Mouse (Mus musculus): ENCODE data around the gene Rexo4. TPM values are rescaled to one million over a fixed set of nuclear protein-coding genes. Genes with fewer than 3 reads are reported as not detected.
A peak's percentile ranks its signal among the peaks of the same experiment; 100 is the strongest.

Gene Rexo4
- 50.6 and 51.9 TPM in 2 replicates for polyA plus RNA-seq (2014; fragmentation: Nextera tagmentation; extraction: Ambion mirVana)

- H3K27me3 ChIP-seq (ENCODE audit: control insufficient read depth, insufficient read depth, low read length), result no peaks in the 10 kb centered on the region
- DNase-seq (ENCODE audit: low spot score) (peak; percentile 96), ATAC-seq (replicated peaks; ENCODE audit: insufficient number of reproducible peaks, low FRiP score, low TSS enrichment, low read depth) (peak; percentile 94)
- H3K4me2 ChIP-seq (ENCODE audit: low read depth, low read length), result peak within 1 kb of the TSS; percentile 53
- no peaks in the 10 kb centered on the region; the same call in 1 of the 2 replicates for H3K4me1 ChIP-seq (ENCODE audit: control insufficient read depth, insufficient read depth, low read length)
- no peaks in the 10 kb centered on the region; the same call in 1 of the 2 replicates for H3K36me3 ChIP-seq (replicated peaks; ENCODE audit: control insufficient read depth, insufficient read depth, low read depth, low read length)
- H3K9me3 ChIP-seq (replicated peaks; ENCODE audit: control insufficient read depth, low read length), result no peaks in the 10 kb centered on the region
- peak within 1 kb of the TSS; percentile 98 for H3K27ac ChIP-seq (replicated peaks; ENCODE audit: low read depth, low read length)
- H3K9ac ChIP-seq (replicated peaks; ENCODE audit: low read length), result peak within 1 kb of the TSS; percentile 88
- WGBS, result under 1% methylated on average over 50 of the region's 50 CpGs
- peak within 1 kb of the TSS; percentile 80 for H3K4me3 ChIP-seq (ENCODE audit: low read depth, low read length)
Measured at GRCm38 (mm10) chr2:26963923-26964723, at the start of gene Rexo4. Gene Rexo4, minus strand, starts transcription at chr2:26964386.

GRCm38 (mm10) chr2:27009714-27010244 lies 45.6 kb upstream of the Rexo4 start, which contains the start of gene Cacfd1:
Gene Cacfd1, plus strand, starts transcription at chr2:27009926.
- peak; percentile 93 for DNase-seq (ENCODE audit: low spot score)

GRCm38 (mm10) chr2:27007701-27008100 lies 43.5 kb upstream of the Rexo4 start:
- no peak for ATAC-seq (replicated peaks; ENCODE audit: insufficient number of reproducible peaks, low FRiP score, low TSS enrichment, low read depth)
- WGBS, result 69% methylated on average over 7 of the region's 7 CpGs

More at GRCm38 (mm10) chr2:27009714-27010244, 45.6 kb upstream of the Rexo4 start, which contains the start of gene Cacfd1:
- Histone ChIP-seq H3K27me3 (ENCODE audit: control insufficient read depth, insufficient read depth, low read length) (no peaks in the 10 kb centered on the region), H3K4me3 (ENCODE audit: low read depth, low read length) (peak within 1 kb of the TSS; percentile 81), H3K27ac (replicated peaks; ENCODE audit: low read depth, low read length) (peak within 1 kb of the TSS; percentile 62; the same call in 1 of the 2 replicates), H3K9me3 (replicated peaks; ENCODE audit: control insufficient read depth, low read length) (no peaks in the 10 kb centered on the region), H3K9ac (replicated peaks; ENCODE audit: low read length) (peak within 1 kb of the TSS; percentile 94), H3K4me1 (ENCODE audit: control insufficient read depth, insufficient read depth, low read length) (no peaks in the 10 kb centered on the region), H3K36me3 (replicated peaks; ENCODE audit: control insufficient read depth, insufficient read depth, low read depth, low read length) (no peaks in the 10 kb centered on the region; the same call in 1 of the 2 replicates), H3K4me2 (ENCODE audit: low read depth, low read length) (peak within 1 kb of the TSS; percentile 77)
- whole genome bisulfite sequencing, result under 1% methylated on average over 43 of the region's 43 CpGs
- ATAC-seq (replicated peaks; ENCODE audit: insufficient number of reproducible peaks, low FRiP score, low TSS enrichment, low read depth), result peak; percentile 93

GRCm38 (mm10) chr2:27006255-27006654 lies 42.1 kb upstream of the Rexo4 start:
- 68% methylated on average over 4 of the region's 4 CpGs for WGBS
- no peaks in the 10 kb centered on the region for H3K4me1 ChIP-seq (ENCODE audit: control insufficient read depth, insufficient read depth, low read length)
- ATAC-seq (replicated peaks; ENCODE audit: insufficient number of reproducible peaks, low FRiP score, low TSS enrichment, low read depth) (no peak), DNase-seq (ENCODE audit: low spot score) (no peak)
- no peaks in the 10 kb centered on the region for H3K9me3 ChIP-seq (replicated peaks; ENCODE audit: control insufficient read depth, low read length)
- no peak overlapping the region for H3K4me3 ChIP-seq (ENCODE audit: low read depth, low read length)
- H3K9ac ChIP-seq (replicated peaks; ENCODE audit: low read length), result no peak overlapping the region
- H3K27me3 ChIP-seq (ENCODE audit: control insufficient read depth, insufficient read depth, low read length), result no peaks in the 10 kb centered on the region
- H3K36me3 ChIP-seq (replicated peaks; ENCODE audit: control insufficient read depth, insufficient read depth, low read depth, low read length), result no peaks in the 10 kb centered on the region
- no peak overlapping the region for H3K4me2 ChIP-seq (ENCODE audit: low read depth, low read length)
- no peak overlapping the region for H3K27ac ChIP-seq (replicated peaks; ENCODE audit: low read depth, low read length)

More at GRCm38 (mm10) chr2:27007701-27008100, 43.5 kb upstream of the Rexo4 start:
- no peak for DNase-seq (ENCODE audit: low spot score)
- Histone ChIP-seq H3K4me2 (ENCODE audit: low read depth, low read length) (no peak overlapping the region), H3K27ac (replicated peaks; ENCODE audit: low read depth, low read length) (no peak overlapping the region), H3K36me3 (replicated peaks; ENCODE audit: control insufficient read depth, insufficient read depth, low read depth, low read length) (no peaks in the 10 kb centered on the region), H3K9me3 (replicated peaks; ENCODE audit: control insufficient read depth, low read length) (no peaks in the 10 kb centered on the region), H3K4me3 (ENCODE audit: low read depth, low read length) (no peak overlapping the region), H3K27me3 (ENCODE audit: control insufficient read depth, insufficient read depth, low read length) (no peaks in the 10 kb centered on the region), H3K4me1 (ENCODE audit: control insufficient read depth, insufficient read depth, low read length) (no peaks in the 10 kb centered on the region), H3K9ac (replicated peaks; ENCODE audit: low read length) (no peak overlapping the region)

- no peak overlapping the region for H3K9ac ChIP-seq (replicated peaks; ENCODE audit: low read length)
- ATAC-seq (replicated peaks; ENCODE audit: insufficient number of reproducible peaks, low FRiP score, low TSS enrichment, low read depth) (no peak), DNase-seq (ENCODE audit: low spot score) (no peak)
- H3K4me3 ChIP-seq (ENCODE audit: low read depth, low read length), result no peak overlapping the region
- H3K36me3 ChIP-seq (replicated peaks; ENCODE audit: control insufficient read depth, insufficient read depth, low read depth, low read length), result no peaks in the 10 kb centered on the region
- no peak overlapping the region for H3K27ac ChIP-seq (replicated peaks; ENCODE audit: low read depth, low read length)
- H3K27me3 ChIP-seq (ENCODE audit: control insufficient read depth, insufficient read depth, low read length), result no peaks in the 10 kb centered on the region
- H3K4me1 ChIP-seq (ENCODE audit: control insufficient read depth, insufficient read depth, low read length), result no peaks in the 10 kb centered on the region
- H3K4me2 ChIP-seq (ENCODE audit: low read depth, low read length), result no peak overlapping the region
- H3K9me3 ChIP-seq (replicated peaks; ENCODE audit: control insufficient read depth, low read length), result no peaks in the 10 kb centered on the region
- 92% methylated on average over 6 of the region's 7 CpGs for WGBS
Measured at GRCm38 (mm10) chr2:26997993-26998392, 33.8 kb upstream of the Rexo4 start.

- Histone ChIP-seq H3K9me3 (replicated peaks; ENCODE audit: control insufficient read depth, low read length) (no peaks in the 10 kb centered on the region), H3K27ac (replicated peaks; ENCODE audit: low read depth, low read length) (no peak overlapping the region), H3K27me3 (ENCODE audit: control insufficient read depth, insufficient read depth, low read length) (no peaks in the 10 kb centered on the region), H3K36me3 (replicated peaks; ENCODE audit: control insufficient read depth, insufficient read depth, low read depth, low read length) (no peaks in the 10 kb centered on the region), H3K4me2 (ENCODE audit: low read depth, low read length) (no peak overlapping the region), H3K9ac (replicated peaks; ENCODE audit: low read length) (no peak overlapping the region), H3K4me1 (ENCODE audit: control insufficient read depth, insufficient read depth, low read length) (no peaks in the 10 kb centered on the region), H3K4me3 (ENCODE audit: low read depth, low read length) (no peak overlapping the region)
- ATAC-seq (replicated peaks; ENCODE audit: insufficient number of reproducible peaks, low FRiP score, low TSS enrichment, low read depth) (no peak), DNase-seq (ENCODE audit: low spot score) (no peak)
- 83% methylated on average over 1 of the region's 1 CpGs for WGBS
Measured at GRCm38 (mm10) chr2:26997498-26997897, 33.3 kb upstream of the Rexo4 start.

GRCm38 (mm10) chr2:26993936-26994335 lies 29.8 kb upstream of the Rexo4 start:
- Histone ChIP-seq H3K9me3 (replicated peaks; ENCODE audit: control insufficient read depth, low read length) (no peaks in the 10 kb centered on the region), H3K4me2 (ENCODE audit: low read depth, low read length) (no peak overlapping the region), H3K9ac (replicated peaks; ENCODE audit: low read length) (no peak overlapping the region), H3K36me3 (replicated peaks; ENCODE audit: control insufficient read depth, insufficient read depth, low read depth, low read length) (no peaks in the 10 kb centered on the region), H3K4me3 (ENCODE audit: low read depth, low read length) (no peak overlapping the region), H3K4me1 (ENCODE audit: control insufficient read depth, insufficient read depth, low read length) (no peaks in the 10 kb centered on the region), H3K27ac (replicated peaks; ENCODE audit: low read depth, low read length) (no peak overlapping the region), H3K27me3 (ENCODE audit: control insufficient read depth, insufficient read depth, low read length) (no peaks in the 10 kb centered on the region)
- ATAC-seq (replicated peaks; ENCODE audit: insufficient number of reproducible peaks, low FRiP score, low TSS enrichment, low read depth), result no peak
- DNase-seq (ENCODE audit: low spot score), result no peak
- 76% methylated on average over 3 of the region's 3 CpGs for WGBS

GRCm38 (mm10) chr2:26984640-26985039 lies 20.5 kb upstream of the Rexo4 start:
- 80% methylated on average over 5 of the region's 5 CpGs for WGBS
- Histone ChIP-seq H3K27me3 (ENCODE audit: control insufficient read depth, insufficient read depth, low read length) (no peaks in the 10 kb centered on the region), H3K27ac (replicated peaks; ENCODE audit: low read depth, low read length) (no peak overlapping the region), H3K36me3 (replicated peaks; ENCODE audit: control insufficient read depth, insufficient read depth, low read depth, low read length) (no peaks in the 10 kb centered on the region), H3K4me3 (ENCODE audit: low read depth, low read length) (no peak overlapping the region), H3K9ac (replicated peaks; ENCODE audit: low read length) (no peak overlapping the region), H3K4me1 (ENCODE audit: control insufficient read depth, insufficient read depth, low read length) (no peaks in the 10 kb centered on the region), H3K4me2 (ENCODE audit: low read depth, low read length) (no peak overlapping the region), H3K9me3 (replicated peaks; ENCODE audit: control insufficient read depth, low read length) (no peaks in the 10 kb centered on the region)
- DNase-seq (ENCODE audit: low spot score) (no peak), ATAC-seq (replicated peaks; ENCODE audit: insufficient number of reproducible peaks, low FRiP score, low TSS enrichment, low read depth) (no peak)
